10 mouse cellular contexts compared by ENCODE assay signal in the genomic region with DNA sequence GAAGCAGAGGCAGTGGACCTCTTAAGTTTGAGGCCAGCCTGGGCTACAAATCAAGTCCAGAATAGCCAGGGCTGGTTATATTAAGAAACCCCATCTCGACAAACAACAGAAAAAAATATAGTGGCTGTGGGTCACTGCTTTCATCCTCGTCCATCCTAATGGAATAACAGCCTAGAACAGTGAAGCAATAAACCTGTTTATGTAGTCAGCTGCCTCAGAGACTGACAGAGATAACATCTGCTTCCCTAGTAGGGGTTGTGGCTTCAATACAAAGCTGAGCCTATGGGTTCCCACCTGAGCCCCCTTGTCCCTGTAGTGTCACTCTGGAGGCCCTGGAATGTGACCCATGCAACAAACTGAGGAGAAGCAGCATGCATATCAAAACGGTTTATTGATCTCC. TPM values are rescaled to one million over a fixed set of nuclear protein-coding genes. Genes with fewer than 3 reads are reported as not detected.
DNase-seq lines count a peak whose midpoint lies in the region; ATAC-seq lines count a peak whose summit lies in the region.
"Had no signal": no experiment of that assay in that cellular context is flagged by ENCODE, and none has a peak within 500 bp of the region (broad histone marks: within the 10 kb centered on the region; RNA-seq: fewer than 3 reads in every experiment).

No protein-coding gene starts in this region.

- DNase-seq in kidney, postnatal 25 days, result no peak
- no peak for DNase-seq in limb, embryonic 10.5 days (ENCODE audit: low spot score)
- DNase-seq in urinary bladder, adult 18-20 months (ENCODE audit: low spot score in 2 of 2), result no peak
- DNase-seq in right cerebral cortex, postnatal 14 days, result no peak
- DNase-seq: adrenal gland, postnatal 10 days; gastrocnemius, postnatal 10 days had no signal

- H3K27ac ChIP-seq in kidney, embryonic 16.5 days (ENCODE audit: low read length), result peak overlapping the region; percentile 73
- H3K27ac ChIP-seq in limb, embryonic 10.5 days, result no peak overlapping the region; the same call in 1 of the 2 replicates
- peak overlapping the region; percentile 55; the same call in 1 of the 2 replicates for H3K27ac ChIP-seq in stomach, embryonic 14.5 days (ENCODE audit: low read length)

- no peak overlapping the region for H3K9ac ChIP-seq in kidney, embryonic 16.5 days (replicated peaks; ENCODE audit: low read length)
- no peak overlapping the region for H3K9ac ChIP-seq in stomach, embryonic 14.5 days (replicated peaks; ENCODE audit: low read depth, low read length)

- peak overlapping the region; percentile 79 for H3K4me3 ChIP-seq in erythroblast, embryonic 14.5 days (replicated peaks)
- no peak overlapping the region for H3K4me3 ChIP-seq in kidney, embryonic 16.5 days (ENCODE audit: low read length)
- 0 out of 2 replicates have a peak overlapping the region, but pooled peaks have one; percentile 71 for H3K4me3 ChIP-seq in limb, embryonic 10.5 days
- H3K4me3 ChIP-seq in stomach, embryonic 14.5 days (ENCODE audit: low read depth, low read length), result no peak overlapping the region

- ATAC-seq in erythroblast, adult 5-6 weeks (replicated peaks; ENCODE audit: low FRiP score, poor library complexity, severe bottlenecking), result no peak
- no peak for ATAC-seq in kidney, embryonic 16.5 days (ENCODE audit: low FRiP score, low TSS enrichment)
- ATAC-seq in stomach, embryonic 14.5 days (ENCODE audit: insufficient number of reproducible peaks, insufficient read depth, low FRiP score, low read depth), result no peak

- peaks cover 61% of the 10 kb centered on the region for H3K36me3 ChIP-seq in erythroblast, embryonic 14.5 days (ENCODE audit: control insufficient read depth)
- peaks cover 34% of the 10 kb centered on the region for H3K36me3 ChIP-seq in kidney, embryonic 16.5 days (ENCODE audit: insufficient read depth, low read length)
- H3K36me3 ChIP-seq in limb, embryonic 10.5 days, result peaks cover 61% of the 10 kb centered on the region
- peaks cover 40% of the 10 kb centered on the region for H3K36me3 ChIP-seq in stomach, embryonic 14.5 days (ENCODE audit: control insufficient read depth, insufficient read depth, low read length)

- 15% methylated on average over 3 of the region's 3 CpGs for WGBS in kidney, embryonic 16.5 days
- WGBS in limb, embryonic 10.5 days, result 50% methylated on average over 3 of the region's 3 CpGs
- WGBS in stomach, embryonic 14.5 days, result 35% methylated on average over 3 of the region's 3 CpGs

- no peaks in the 10 kb centered on the region; the same call in 1 of the 2 replicates for H3K9me3 ChIP-seq in erythroblast, embryonic 14.5 days (ENCODE audit: control insufficient read depth, low read length)
- no peaks in the 10 kb centered on the region for H3K9me3 ChIP-seq in kidney, embryonic 16.5 days (ENCODE audit: low read length)
- no peaks in the 10 kb centered on the region for H3K9me3 ChIP-seq in limb, embryonic 10.5 days (replicated peaks)
- no peaks in the 10 kb centered on the region for H3K9me3 ChIP-seq in stomach, embryonic 14.5 days (ENCODE audit: control insufficient read depth, low read depth, low read length)

- H3K4me2 ChIP-seq in kidney, embryonic 16.5 days (replicated peaks; ENCODE audit: low read depth, low read length), result no peak overlapping the region
- no peak overlapping the region for H3K4me2 ChIP-seq in stomach, embryonic 14.5 days (replicated peaks; ENCODE audit: low read depth, low read length)

- peaks cover 6% of the 10 kb centered on the region for H3K27me3 ChIP-seq in erythroblast, embryonic 14.5 days (ENCODE audit: control insufficient read depth)
- no peaks in the 10 kb centered on the region for H3K27me3 ChIP-seq in kidney, embryonic 16.5 days (ENCODE audit: insufficient read depth, low read length)
- H3K27me3 ChIP-seq in limb, embryonic 10.5 days (ENCODE audit: low read depth, poor library complexity, severe bottlenecking), result no peaks in the 10 kb centered on the region
- H3K27me3 ChIP-seq in stomach, embryonic 14.5 days (ENCODE audit: control insufficient read depth, insufficient read depth, low read length), result no peaks in the 10 kb centered on the region

- peaks cover 81% of the 10 kb centered on the region for H3K4me1 ChIP-seq in erythroblast, embryonic 14.5 days (ENCODE audit: control insufficient read depth)
- H3K4me1 ChIP-seq in kidney, embryonic 16.5 days (ENCODE audit: insufficient read depth, low read length), result peaks cover 46% of the 10 kb centered on the region
- H3K4me1 ChIP-seq in limb, embryonic 10.5 days, result peaks cover 68% of the 10 kb centered on the region
- H3K4me1 ChIP-seq in stomach, embryonic 14.5 days (ENCODE audit: control insufficient read depth, insufficient read depth, low read length), result peaks cover 32% of the 10 kb centered on the region

RNA-seq across cellular contexts. Expression of a gene that starts 2.4 kb away (rescaled TPM):
- polyA plus RNA-seq in erythroblast, embryonic 14.5 days (2012), result 4.8 and 8.0 TPM in 2 replicates
- total RNA-seq in erythroblast, adult 5-6 weeks (2015; ENCODE audit: low replicate concordance), result 77.1 and 85.7 TPM in 2 replicates
- 20.6 and 30.2 TPM in 2 replicates for total RNA-seq in erythroblast, adult 5-6 weeks (2017; ENCODE audit: low replicate concordance)
- 363 and 371 TPM in 2 replicates for polyA plus RNA-seq in kidney, embryonic 16.5 days (2015; fragmentation: Nextera tagmentation; extraction: Ambion mirVana)
- 285 and 308 TPM in 2 replicates for polyA plus RNA-seq in limb, embryonic 10.5 days (2016; fragmentation: Nextera tagmentation; extraction: Ambion mirVana)
- 394 and 436 TPM in 2 replicates for polyA plus RNA-seq in stomach, embryonic 14.5 days (2014; fragmentation: Nextera tagmentation; extraction: Ambion mirVana)

RNA-seq across cellular contexts. Expression of a gene that starts 6.4 kb away (rescaled TPM):
- 94.9 and 97.5 TPM in 2 replicates for polyA plus RNA-seq in erythroblast, embryonic 14.5 days (2012)
- 16.1 and 24.2 TPM in 2 replicates for total RNA-seq in erythroblast, adult 5-6 weeks (2015; ENCODE audit: low replicate concordance)
- total RNA-seq in erythroblast, adult 5-6 weeks (2017; ENCODE audit: low replicate concordance), result 38.2 and 47.5 TPM in 2 replicates
- 43.0 and 49.0 TPM in 2 replicates for polyA plus RNA-seq in kidney, embryonic 16.5 days (2015; fragmentation: Nextera tagmentation; extraction: Ambion mirVana)
- polyA plus RNA-seq in limb, embryonic 10.5 days (2016; fragmentation: Nextera tagmentation; extraction: Ambion mirVana), result 68.9 and 75.6 TPM in 2 replicates
- 34.8 and 36.4 TPM in 2 replicates for polyA plus RNA-seq in stomach, embryonic 14.5 days (2014; fragmentation: Nextera tagmentation; extraction: Ambion mirVana)

RNA-seq across cellular contexts. Expression of a gene that starts 23.1 kb away (rescaled TPM):
- 22.2 and 31.8 TPM in 2 replicates for polyA plus RNA-seq in erythroblast, embryonic 14.5 days (2012)
- 12.1 and 17.1 TPM in 2 replicates for total RNA-seq in erythroblast, adult 5-6 weeks (2015; ENCODE audit: low replicate concordance)
- 14.7 and 23.0 TPM in 2 replicates for total RNA-seq in erythroblast, adult 5-6 weeks (2017; ENCODE audit: low replicate concordance)
- 15.6 and 16.9 TPM in 2 replicates for polyA plus RNA-seq in kidney, embryonic 16.5 days (2015; fragmentation: Nextera tagmentation; extraction: Ambion mirVana)
- polyA plus RNA-seq in limb, embryonic 10.5 days (2016; fragmentation: Nextera tagmentation; extraction: Ambion mirVana), result 10.7 and 11.8 TPM in 2 replicates
- polyA plus RNA-seq in stomach, embryonic 14.5 days (2014; fragmentation: Nextera tagmentation; extraction: Ambion mirVana), result 15.6 and 24.2 TPM in 2 replicates

RNA-seq across cellular contexts. Expression of a gene that starts 37.0 kb away (rescaled TPM):
- polyA plus RNA-seq in erythroblast, embryonic 14.5 days (2012), result 0.07 and 0.08 TPM in 2 replicates
- 8.6 and 23.2 TPM in 2 replicates for total RNA-seq in erythroblast, adult 5-6 weeks (2015; ENCODE audit: low replicate concordance)
- total RNA-seq in erythroblast, adult 5-6 weeks (2017; ENCODE audit: low replicate concordance), result 8.6 and 15.5 TPM in 2 replicates
- polyA plus RNA-seq in kidney, embryonic 16.5 days (2015; fragmentation: Nextera tagmentation; extraction: Ambion mirVana), result 17.4 and 18.2 TPM in 2 replicates
- 4.0 and 5.7 TPM in 2 replicates for polyA plus RNA-seq in limb, embryonic 10.5 days (2016; fragmentation: Nextera tagmentation; extraction: Ambion mirVana)
- 12.6 and 14.6 TPM in 2 replicates for polyA plus RNA-seq in stomach, embryonic 14.5 days (2014; fragmentation: Nextera tagmentation; extraction: Ambion mirVana)

RNA-seq across cellular contexts. Expression of a gene that starts 37.2 kb away (rescaled TPM):
- 0.16 and 0.80 TPM in 2 replicates for polyA plus RNA-seq in erythroblast, embryonic 14.5 days (2012)
- total RNA-seq in erythroblast, adult 5-6 weeks (2015; ENCODE audit: low replicate concordance), result 17.7 and 26.8 TPM in 2 replicates
- 9.1 and 10.2 TPM in 2 replicates for total RNA-seq in erythroblast, adult 5-6 weeks (2017; ENCODE audit: low replicate concordance)
- 56.7 and 60.1 TPM in 2 replicates for polyA plus RNA-seq in kidney, embryonic 16.5 days (2015; fragmentation: Nextera tagmentation; extraction: Ambion mirVana)
- 49.4 and 51.5 TPM in 2 replicates for polyA plus RNA-seq in limb, embryonic 10.5 days (2016; fragmentation: Nextera tagmentation; extraction: Ambion mirVana)
- polyA plus RNA-seq in stomach, embryonic 14.5 days (2014; fragmentation: Nextera tagmentation; extraction: Ambion mirVana), result 55.9 and 66.9 TPM in 2 replicates

Comparison
In these comparisons a context has a peak if more than half of its experiments do, and no peak if none do; other contexts are left out.
1. H3K4me3 ChIP-seq: peak in erythroblast, embryonic 14.5 days (single experiment) and limb, embryonic 10.5 days (single experiment); none in kidney, embryonic 16.5 days (single experiment) and stomach, embryonic 14.5 days (single experiment).
2. RNA of a gene that starts 2.4 kb away (polyA plus RNA-seq): 394 to 436 TPM in stomach, embryonic 14.5 days, 363 to 371 TPM in kidney, embryonic 16.5 days and 285 to 308 TPM in limb, embryonic 10.5 days; 4.8 to 8.0 TPM in erythroblast, embryonic 14.5 days; every median in the first group is over 10 times any median in the second.